Mouse (Mus musculus) liver, adult 10 weeks (tissue): Measurements from ENCODE around the gene Olfr1164. TPM values are rescaled to one million over a fixed set of nuclear protein-coding genes. Genes with fewer than 3 reads are reported as not detected.

Experiments used
- polyA plus RNA-seq: library from polyadenylated mRNA; stranded (reverse); fragments of 350-450 nt; fragmentation: Illumina TruSeq; extraction: RNeasy Lipid Tissue Mini Kit (QIAGEN cat#74804); gene quantifications from one replicate; pipeline ENCODE4 v1.2.3, GENCODE M21; 2014; ENCODE audit warnings: low read depth, low replicate concordance

Gene Olfr1164
- polyA plus RNA-seq: not detected

DNA sequence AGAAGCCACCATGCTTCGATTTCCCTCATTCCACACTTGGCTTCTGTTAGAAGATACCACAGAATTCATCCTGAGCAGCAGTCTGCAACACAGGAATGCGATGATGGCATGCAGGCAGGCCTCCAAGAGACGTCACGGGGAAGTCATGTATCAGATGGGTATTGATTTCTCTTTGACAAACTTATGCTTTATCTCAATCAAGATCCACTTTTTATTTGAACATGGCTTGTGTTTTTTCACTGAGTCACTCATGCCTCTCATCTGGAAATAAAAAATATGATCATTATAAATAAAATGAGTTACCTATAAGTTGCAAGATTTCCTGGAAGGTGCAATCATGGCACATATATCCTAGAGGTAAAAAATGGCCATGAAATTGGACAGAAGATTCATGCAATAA, at the start of gene Olfr1164:
Olfr1164 (minus strand) TSS at position 101 of the 400 bp plus-strand sequence.

DNA sequence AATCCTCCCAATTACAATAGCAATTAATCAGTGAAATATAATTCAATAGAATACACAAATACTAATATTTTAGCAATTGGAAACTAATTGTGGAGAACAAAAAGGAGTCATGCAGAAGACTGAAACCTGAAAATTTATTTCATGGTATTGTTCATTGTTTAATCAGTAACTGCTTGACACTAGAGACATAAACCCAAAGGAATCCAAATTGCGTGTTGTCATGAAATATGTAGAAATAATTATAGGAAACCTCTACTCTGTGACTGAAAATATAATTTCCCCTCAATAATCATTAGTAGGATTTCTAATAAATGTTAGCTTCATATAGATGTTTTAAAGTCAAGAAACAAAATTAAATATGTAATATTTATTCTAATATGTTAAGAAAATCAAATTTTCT, 34.4 kb upstream of the Olfr1164 start, which contains the start of gene Olfr1166:
Olfr1166 (minus strand) TSS at position 101 of the 400 bp plus-strand sequence.

DNA sequence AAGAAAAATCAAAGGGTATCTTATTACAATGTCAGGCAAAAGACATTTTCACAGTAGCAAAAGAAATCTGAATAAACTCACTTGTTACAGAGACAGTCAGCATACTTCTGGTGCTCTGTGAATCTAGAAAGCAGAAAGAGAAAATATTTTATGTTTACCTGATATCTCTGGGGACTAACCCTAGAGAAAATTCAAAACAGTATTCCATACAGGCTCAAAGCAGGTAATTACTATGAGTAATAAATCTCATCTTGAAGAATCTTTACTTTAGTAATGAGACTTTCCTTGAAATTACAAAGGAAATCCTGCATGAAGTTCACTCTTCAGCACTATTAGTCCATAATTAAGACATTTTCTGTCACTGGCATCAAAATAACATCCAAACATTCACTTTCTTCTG, 22.0 kb downstream of the Olfr1164 start, which contains the start of gene Olfr1163:
Olfr1163 (minus strand) TSS at position 101 of the 400 bp plus-strand sequence.

DNA sequence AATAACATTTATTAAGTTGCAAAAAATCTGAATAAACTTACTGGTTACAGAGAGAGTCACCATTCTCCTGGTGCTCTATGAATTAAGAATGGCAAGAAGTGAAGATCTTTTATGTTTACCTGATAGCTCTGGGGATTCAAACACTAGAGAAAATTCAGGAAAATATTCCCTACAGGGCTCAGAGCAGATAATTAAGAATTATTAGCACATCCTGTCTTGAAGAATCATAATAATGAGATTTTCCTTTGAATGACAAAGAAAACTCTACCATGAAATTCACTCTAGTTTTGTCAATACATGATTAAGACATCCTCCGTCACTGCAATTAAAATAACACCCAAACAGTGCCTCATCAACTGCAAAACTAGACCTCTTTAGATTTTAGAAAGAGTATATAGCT, 42.7 kb downstream of the Olfr1164 start, which contains the start of gene Olfr1162:
Olfr1162 (minus strand) TSS at position 101 of the 400 bp plus-strand sequence.

Other genes with a start within 250 kb of the Olfr1164 start
- gene Olfr1150-ps1, start 250.0 kb downstream of the Olfr1164 start, polyA plus RNA-seq: not detected
- not detected for gene Olfr1151, start 238.1 kb downstream of the Olfr1164 start, polyA plus RNA-seq
- not detected for gene Olfr1152, start 227.5 kb downstream of the Olfr1164 start, polyA plus RNA-seq
- not detected for gene Olfr1153, start 199.0 kb downstream of the Olfr1164 start, polyA plus RNA-seq
- not detected for gene Olfr1154, start 188.8 kb downstream of the Olfr1164 start, polyA plus RNA-seq
- not detected for gene Olfr1155, start 148.8 kb downstream of the Olfr1164 start, polyA plus RNA-seq
- gene Olfr1156, start 140.9 kb downstream of the Olfr1164 start, polyA plus RNA-seq: not detected
- not detected for gene Olfr1157, start 125.7 kb downstream of the Olfr1164 start, polyA plus RNA-seq
- not detected for gene Olfr74, start 119.3 kb downstream of the Olfr1164 start, polyA plus RNA-seq
- gene Olfr1158, start 103.9 kb downstream of the Olfr1164 start, polyA plus RNA-seq: not detected
- not detected for gene Olfr1160, start 85.7 kb downstream of the Olfr1164 start, polyA plus RNA-seq
- gene Olfr1161, start 71.2 kb downstream of the Olfr1164 start, polyA plus RNA-seq: not detected
- gene Olfr73, start 56.3 kb downstream of the Olfr1164 start, polyA plus RNA-seq: not detected
- gene Olfr1162, start 42.8 kb downstream of the Olfr1164 start, polyA plus RNA-seq: not detected
- gene Olfr1163, start 22.1 kb downstream of the Olfr1164 start, polyA plus RNA-seq: not detected
- gene Olfr1166, start 34.3 kb upstream of the Olfr1164 start, polyA plus RNA-seq: not detected
- not detected for gene Olfr1167, start 61.2 kb upstream of the Olfr1164 start, polyA plus RNA-seq
- gene Olfr1168, start 87.9 kb upstream of the Olfr1164 start, polyA plus RNA-seq: not detected
- gene Olfr1170, start 134.4 kb upstream of the Olfr1164 start, polyA plus RNA-seq: not detected
- not detected for gene Olfr1173, start 185.9 kb upstream of the Olfr1164 start, polyA plus RNA-seq
- not detected for gene Olfr1174-ps, start 221.2 kb upstream of the Olfr1164 start, polyA plus RNA-seq
- gene Olfr1175-ps, start 233.2 kb upstream of the Olfr1164 start, polyA plus RNA-seq: not detected
- not detected for gene Olfr1176, start 242.8 kb upstream of the Olfr1164 start, polyA plus RNA-seq